Mouse (Mus musculus) gastrocnemius, postnatal 4 days (tissue): ENCODE measurements around the gene Pax2. TPM values are rescaled to one million over a fixed set of nuclear protein-coding genes. Genes with fewer than 3 reads are reported as not detected.
"Not testable (repeated sequence)": the region's sequence is repeated elsewhere in the genome, so short reads cannot be mapped to it uniquely, and the experiment has no call there.

Experiments used
- DNase-seq, 2 experiments: peaks; one replicate each; pipeline ENCODE4 v3.0.0; 2021 to 2022; ENCODE audit warnings: low spot score in 2 of 2, mixed read lengths in 2 of 2
- total RNA-seq, 2 experiments: library from RNA; stranded (reverse); gene quantifications; 2 replicates each; pipeline ENCODE4 v1.2.3; 2021

The Pax2 gene
- total RNA-seq, 2 experiments from 2014 or later = not detected

GRCm38 (mm10) chr19:44834218-44835041 is 78.6 kb downstream of the Pax2 start:
- peak in 1 of 2 experiments; percentile 13 for DNase-seq

- DNase-seq = peak in 1 of 2 experiments; percentile 15
These were observed 79.4 kb downstream of the Pax2 start for GRCm38 (mm10) chr19:44835042-44835930.

- DNase-seq = peak in 1 of 2 experiments; percentile 18
These were observed 80.4 kb downstream of the Pax2 start for GRCm38 (mm10) chr19:44835931-44836861.

DNA sequence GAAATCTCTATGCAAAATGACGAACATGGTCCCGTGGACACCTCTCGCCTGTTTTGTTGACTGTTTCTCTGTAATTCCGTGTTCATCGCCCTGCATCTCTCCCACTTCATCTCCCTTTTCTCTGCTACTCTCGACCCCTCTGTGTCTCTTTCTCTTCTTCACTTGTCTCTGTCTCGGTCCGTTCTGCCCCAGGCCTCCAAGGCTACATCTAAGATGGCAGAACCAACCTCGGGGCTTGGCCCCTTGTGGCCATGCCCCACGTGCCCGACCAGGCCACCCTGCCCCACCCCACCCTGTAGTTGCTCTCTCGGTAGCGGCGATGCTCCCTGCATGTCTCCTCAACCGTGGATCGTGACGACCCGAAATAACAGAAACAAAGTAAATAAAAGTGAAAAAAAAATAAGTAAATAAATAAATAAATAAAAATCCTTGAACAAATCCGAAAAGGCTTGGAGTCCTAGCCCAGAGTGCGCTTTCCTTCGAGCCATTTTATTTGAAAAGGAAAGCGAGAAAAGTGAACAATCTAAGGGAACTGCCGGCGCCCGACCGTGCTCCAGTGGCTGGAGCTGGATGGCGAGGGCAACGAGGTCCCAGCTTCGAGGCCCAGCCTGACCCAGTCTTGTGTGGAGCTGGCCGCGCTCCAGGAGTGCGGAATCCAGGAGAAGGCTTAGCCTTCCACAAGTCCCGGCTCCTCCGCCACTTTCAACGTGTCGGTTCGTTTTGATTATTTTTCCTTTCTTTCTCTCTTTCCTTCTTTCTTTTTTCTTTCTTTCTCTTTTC is 81.8 kb downstream of the Pax2 start:
- DNase-seq = peak in 1 of 2 experiments; percentile 13

DNA sequence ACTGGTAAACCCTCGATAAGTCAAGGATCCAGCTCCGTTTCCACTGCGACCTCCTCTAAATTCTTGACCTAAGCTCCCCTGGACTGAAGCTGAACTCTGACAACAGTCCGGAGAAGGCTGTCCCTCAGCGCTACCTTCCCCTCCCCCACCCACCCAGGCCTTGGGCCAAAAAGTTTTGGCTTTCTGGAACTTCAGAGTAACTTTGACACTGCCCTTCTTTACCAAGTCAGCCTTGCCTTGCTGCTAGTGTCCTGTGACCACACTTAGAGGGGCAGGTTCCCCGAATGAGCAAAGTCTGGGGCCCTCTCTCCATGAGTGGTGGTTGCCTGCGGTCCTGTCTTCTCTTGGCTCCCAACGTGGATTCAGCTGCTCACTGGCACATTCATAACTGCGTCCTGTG is 82.5 kb downstream of the Pax2 start:
- peak in 1 of 2 experiments; percentile 14 for DNase-seq

GRCm38 (mm10) chr19:44842661-44843060 is 86.8 kb downstream of the Pax2 start:
- not testable (repeated sequence) for DNase-seq

DNA sequence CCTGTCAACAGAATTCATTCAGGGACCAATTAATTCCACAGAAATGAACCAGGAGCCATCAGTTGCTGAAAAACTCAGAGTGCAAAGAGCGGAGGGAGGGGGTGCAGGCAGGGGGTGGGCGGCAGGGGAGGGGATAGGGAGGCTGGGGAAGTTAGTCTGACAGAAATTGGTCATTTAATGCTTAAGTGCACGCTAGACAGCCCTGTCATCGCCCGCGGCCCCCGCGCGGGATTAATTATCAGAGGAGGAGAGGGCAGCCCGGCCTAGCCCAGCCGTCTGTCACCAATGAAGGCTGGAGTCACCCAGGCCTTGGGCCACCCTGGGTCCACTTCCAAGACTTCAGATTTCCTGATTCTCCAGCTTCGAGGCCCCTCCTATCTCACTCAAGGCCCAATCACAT is 93.6 kb downstream of the Pax2 start:
- no peak for DNase-seq

GRCm38 (mm10) chr19:44858671-44859070 is 102.8 kb downstream of the Pax2 start:
- no peak for DNase-seq

DNA sequence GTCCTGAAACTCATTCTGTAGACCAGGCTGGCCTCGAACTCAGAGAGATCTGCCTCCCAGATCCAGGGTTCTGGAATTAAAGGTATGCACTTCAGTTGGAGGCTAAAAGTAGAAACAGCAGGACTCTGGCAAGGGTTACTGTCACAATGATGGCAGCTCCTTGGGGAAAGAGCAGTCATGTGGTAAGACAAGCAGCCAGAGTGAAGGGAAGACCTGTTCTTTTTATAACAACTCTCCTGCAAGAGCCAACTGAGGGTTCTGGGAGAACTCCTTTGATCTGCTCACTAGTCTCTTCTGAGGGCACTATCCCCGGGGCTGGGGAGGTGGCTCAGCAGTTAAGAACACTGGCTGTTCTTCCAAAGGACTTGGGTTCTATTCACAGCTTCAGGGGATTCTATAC is 112.9 kb downstream of the Pax2 start:
- DNase-seq = no peak

DNA sequence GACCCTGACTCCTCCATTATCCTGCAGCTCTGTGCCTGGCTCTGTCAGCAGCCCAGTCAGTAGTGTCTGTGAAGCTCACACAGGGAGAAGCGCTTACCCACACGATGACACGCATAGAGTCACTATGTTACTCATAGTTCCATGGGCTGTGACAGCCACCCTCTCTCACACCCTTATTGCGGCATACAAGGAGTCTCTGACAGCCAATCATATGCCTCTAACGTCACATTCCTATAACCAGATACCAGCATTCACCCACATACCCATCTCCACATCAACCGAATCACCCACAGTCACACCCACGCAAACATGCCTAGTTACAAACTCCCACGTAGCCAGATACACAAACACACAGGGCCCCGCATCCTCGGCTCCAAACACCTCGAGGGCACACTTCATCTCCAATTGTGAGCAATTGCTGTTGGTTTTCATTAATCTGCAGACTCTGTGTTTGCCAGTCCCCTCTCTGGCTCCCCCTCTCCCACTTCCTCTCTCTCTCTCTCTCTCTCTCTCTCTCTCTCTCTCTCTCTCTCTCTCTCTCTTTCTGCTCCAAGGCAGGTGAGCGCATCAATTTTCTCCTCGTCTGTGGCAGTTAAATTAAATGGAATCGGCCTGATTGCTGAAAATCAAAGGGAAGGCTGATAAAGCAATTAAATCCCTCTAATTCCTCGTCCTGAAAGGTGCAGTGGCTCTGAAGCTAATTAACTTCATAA is 118.5 kb downstream of the Pax2 start:
- DNase-seq = no peak

DNA sequence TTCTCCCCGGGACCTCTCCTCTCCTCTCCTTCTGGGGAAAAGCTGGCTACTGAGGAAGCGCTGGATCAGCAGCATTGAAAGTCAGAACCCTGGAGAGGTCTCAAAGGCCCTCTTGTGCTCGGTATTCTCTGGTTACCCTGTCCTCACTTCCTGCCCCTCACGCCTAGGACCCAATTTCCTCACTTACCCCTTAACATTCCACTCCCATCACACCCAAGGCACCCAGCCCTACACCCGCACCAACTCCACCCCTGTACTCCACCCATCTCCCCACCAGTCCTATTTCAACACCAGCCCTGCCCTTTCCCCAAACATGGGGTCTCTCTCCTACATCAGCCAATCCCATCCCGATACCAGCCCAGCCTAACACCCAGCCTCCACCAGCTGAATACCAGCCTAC is 119.1 kb downstream of the Pax2 start:
- no peak for DNase-seq

GRCm38 (mm10) chr19:44875718-44876117 is 119.9 kb downstream of the Pax2 start:
- no peak for DNase-seq

DNA sequence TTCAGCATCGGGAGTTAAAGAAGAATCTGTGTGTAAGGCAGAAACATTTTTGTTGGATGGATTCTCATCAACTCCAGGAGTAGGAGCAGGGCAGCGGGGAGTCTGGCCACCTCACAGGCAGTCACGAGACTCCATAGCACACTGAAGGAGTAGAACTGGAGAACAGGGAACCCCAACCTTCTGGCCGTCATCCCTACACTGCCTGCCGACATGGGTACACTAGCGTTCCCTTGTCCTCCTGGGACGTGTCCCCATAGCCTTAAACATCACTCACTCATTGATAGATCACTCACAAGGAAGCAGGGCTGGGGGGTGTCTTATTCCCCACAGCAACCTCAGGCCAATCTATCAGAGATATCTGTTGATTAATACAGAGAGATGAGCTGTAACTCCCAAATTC is 120.7 kb downstream of the Pax2 start:
- DNase-seq = no peak

GRCm38 (mm10) chr19:44882552-44883024 is 126.7 kb downstream of the Pax2 start:
- DNase-seq = peak in 1 of 2 experiments; percentile 48

- no peak for DNase-seq
These were observed 128.5 kb downstream of the Pax2 start for GRCm38 (mm10) chr19:44884331-44884730.

- DNase-seq = no peak
These were observed 130.6 kb downstream of the Pax2 start for GRCm38 (mm10) chr19:44886475-44886874.
